Mouse (Mus musculus) embryonic facial prominence, embryonic 10.5 days (tissue): ENCODE results near the gene Rgs10. TPM values are rescaled to one million over a fixed set of nuclear protein-coding genes. Genes with fewer than 3 reads are reported as not detected.

Experiments used
- DNase-seq: peaks from one replicate; pipeline ENCODE4 v3.0.0-alpha.2; 2017; ENCODE audit warnings: low spot score
- H3K27ac ChIP-seq: fragments of 300-500 bp; sonication (generic); replicated peaks from 2 replicates; pipeline ENCODE4 v1.5.1; 2016; ENCODE audit warnings: mild to moderate bottlenecking
- H3K27me3 ChIP-seq: fragments of 300-500 bp; sonication (generic); replicated peaks from 2 replicates; pipeline ENCODE4 v1.6.1; 2016; ENCODE audit warnings: low read depth, mild to moderate bottlenecking; ENCODE audit not compliant: poor library complexity, severe bottlenecking
- H3K36me3 ChIP-seq: fragments of 300-500 bp; sonication (generic); replicated peaks from 2 replicates; pipeline ENCODE4 v1.6.1; 2016; ENCODE audit warnings: mild to moderate bottlenecking, moderate library complexity
- H3K4me1 ChIP-seq: fragments of 300-500 bp; sonication (generic); 2 replicates; pipeline ENCODE4 v1.6.1; 2016
- H3K4me3 ChIP-seq: fragments of 300-500 bp; sonication (generic); 2 replicates; pipeline ENCODE4 v1.5.1; 2016; ENCODE audit warnings: mild to moderate bottlenecking, moderate library complexity
- H3K9me3 ChIP-seq: fragments of 300-500 bp; sonication (generic); 2 replicates; pipeline ENCODE4 v1.6.1; 2016; ENCODE audit warnings: mild to moderate bottlenecking
- WGBS: fragments of 180-500 bp; shearing (Covaris S2); methylation state at CpG from one replicate; pipeline ENCODE4 v1.1.7; 2016; 5-methylcytosine and 5-hydroxymethylcytosine counted together
- polyA plus RNA-seq: library from polyadenylated mRNA; unstranded; fragments of >200 nt; fragmentation: Nextera tagmentation; extraction: Ambion mirVana; gene quantifications from 2 replicates; pipeline ENCODE4 v1.2.1, GENCODE M21; 2016

Rgs10 gene
- polyA plus RNA-seq, 1 experiment from 2014 or later = 8.2 TPM

GRCm38 (mm10) chr7:128362916-128363315, 55.6 kb downstream of the Rgs10 start:
- 64% methylated on average over 4 of the region's 4 CpGs for WGBS
- H3K27ac ChIP-seq = no peak overlapping the region

GRCm38 (mm10) chr7:128359741-128360140, 58.8 kb downstream of the Rgs10 start:
- WGBS = 83% methylated on average over 9 of the region's 9 CpGs

More at GRCm38 (mm10) chr7:128362916-128363315, 55.6 kb downstream of the Rgs10 start:
- DNase-seq = peak; percentile 29
- Histone ChIP-seq H3K27me3 (no peaks in the 10 kb centered on the region), H3K36me3 (no peaks in the 10 kb centered on the region), H3K4me1 (peaks cover 14% of the 10 kb centered on the region), H3K9me3 (no peaks in the 10 kb centered on the region), H3K4me3 (no peak overlapping the region)

DNA sequence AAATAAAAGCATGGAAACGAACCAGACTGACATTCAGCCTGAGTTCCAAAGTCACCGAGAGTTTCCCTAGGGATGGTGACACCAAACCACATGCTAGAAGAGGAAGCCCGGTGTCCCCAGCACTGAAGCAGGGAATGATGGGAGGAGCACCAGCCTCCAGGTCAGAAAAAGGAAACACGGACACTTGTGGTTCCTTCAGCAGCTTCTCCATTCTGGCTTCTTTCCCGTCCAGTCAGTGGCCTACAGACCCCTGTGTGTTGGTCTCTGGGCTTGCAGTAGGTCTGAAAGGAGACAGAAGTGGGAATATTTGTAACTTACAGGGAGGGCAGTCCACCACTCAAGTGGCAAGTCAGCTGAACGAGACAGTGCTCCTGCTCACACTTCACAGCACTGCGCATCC, 59.4 kb downstream of the Rgs10 start:
- Histone ChIP-seq H3K36me3 (no peaks in the 10 kb centered on the region), H3K4me3 (no peak overlapping the region), H3K4me1 (peaks cover 22% of the 10 kb centered on the region), H3K27ac (no peak overlapping the region), H3K9me3 (no peaks in the 10 kb centered on the region), H3K27me3 (0 out of 2 replicates have a peak, but pooled peaks cover 3% of the 10 kb centered on the region)
- DNase-seq = no peak
- WGBS = 75% methylated on average over 7 of the region's 7 CpGs

More at GRCm38 (mm10) chr7:128359741-128360140, 58.8 kb downstream of the Rgs10 start:
- H3K4me1 ChIP-seq = peaks cover 22% of the 10 kb centered on the region
- no peak for DNase-seq
- H3K27ac ChIP-seq = no peak overlapping the region
- no peaks in the 10 kb centered on the region for H3K9me3 ChIP-seq
- no peak overlapping the region for H3K4me3 ChIP-seq
- 0 out of 2 replicates have a peak, but pooled peaks cover 3% of the 10 kb centered on the region for H3K27me3 ChIP-seq
- H3K36me3 ChIP-seq = no peaks in the 10 kb centered on the region

DNA sequence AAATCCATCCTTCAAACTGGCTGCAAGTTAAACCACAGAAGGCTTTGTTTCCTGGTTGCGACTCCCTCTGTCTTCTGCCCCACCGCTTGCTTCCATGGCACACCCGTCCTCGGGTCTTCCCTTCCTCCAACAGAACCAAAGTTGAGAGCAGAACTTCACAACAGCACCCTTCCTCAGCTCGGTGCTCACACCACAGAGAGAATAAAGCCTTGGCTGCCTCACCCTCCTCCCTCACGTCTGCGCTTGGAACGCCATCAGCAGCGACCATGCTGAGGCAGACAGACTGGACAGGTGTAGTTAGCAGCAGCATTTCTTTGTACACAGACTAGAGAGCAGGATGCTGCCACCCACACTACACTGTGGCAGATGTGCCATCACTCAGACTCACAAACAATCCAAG, 59.8 kb downstream of the Rgs10 start:
- peaks cover 20% of the 10 kb centered on the region for H3K4me1 ChIP-seq
- no peak overlapping the region for H3K27ac ChIP-seq
- no peaks in the 10 kb centered on the region for H3K36me3 ChIP-seq
- no peak overlapping the region for H3K4me3 ChIP-seq
- no peaks in the 10 kb centered on the region for H3K9me3 ChIP-seq
- H3K27me3 ChIP-seq = 0 out of 2 replicates have a peak, but pooled peaks cover 3% of the 10 kb centered on the region
- no peak for DNase-seq
- 82% methylated on average over 9 of the region's 9 CpGs for WGBS

- Histone ChIP-seq H3K27me3 (0 out of 2 replicates have a peak, but pooled peaks cover 3% of the 10 kb centered on the region), H3K4me1 (peaks cover 11% of the 10 kb centered on the region), H3K36me3 (no peaks in the 10 kb centered on the region), H3K4me3 (no peak overlapping the region), H3K27ac (no peak overlapping the region), H3K9me3 (no peaks in the 10 kb centered on the region)
- WGBS = 67% methylated on average over 9 of the region's 9 CpGs
- DNase-seq = peak; percentile 31
These were observed 61.4 kb downstream of the Rgs10 start for GRCm38 (mm10) chr7:128356868-128357755.

DNA sequence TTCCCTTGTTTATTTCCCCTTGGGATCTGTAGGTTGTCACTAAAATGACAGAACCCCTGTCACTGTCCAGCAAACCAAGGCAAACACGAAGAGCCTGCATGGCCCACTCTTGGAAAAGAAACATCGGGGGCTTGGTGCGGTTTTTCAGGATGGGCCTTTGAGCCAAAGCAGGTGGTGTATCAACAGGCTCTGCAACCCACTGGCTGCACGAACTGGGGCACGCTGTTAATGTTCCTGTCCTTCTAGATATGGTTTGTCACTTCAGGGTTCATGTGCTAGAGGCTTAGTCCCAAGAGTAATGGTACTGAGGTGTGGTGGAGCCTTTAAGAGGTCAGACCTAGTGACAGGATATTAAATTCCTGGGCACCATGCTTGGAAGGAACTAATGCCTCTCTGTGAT, 63.1 kb downstream of the Rgs10 start:
- Histone ChIP-seq H3K4me3 (no peak overlapping the region), H3K27me3 (0 out of 2 replicates have a peak, but pooled peaks cover 3% of the 10 kb centered on the region), H3K36me3 (no peaks in the 10 kb centered on the region), H3K4me1 (peaks cover 11% of the 10 kb centered on the region), H3K27ac (no peak overlapping the region), H3K9me3 (no peaks in the 10 kb centered on the region)
- 86% methylated on average over 5 of the region's 5 CpGs for WGBS
- no peak for DNase-seq

DNA sequence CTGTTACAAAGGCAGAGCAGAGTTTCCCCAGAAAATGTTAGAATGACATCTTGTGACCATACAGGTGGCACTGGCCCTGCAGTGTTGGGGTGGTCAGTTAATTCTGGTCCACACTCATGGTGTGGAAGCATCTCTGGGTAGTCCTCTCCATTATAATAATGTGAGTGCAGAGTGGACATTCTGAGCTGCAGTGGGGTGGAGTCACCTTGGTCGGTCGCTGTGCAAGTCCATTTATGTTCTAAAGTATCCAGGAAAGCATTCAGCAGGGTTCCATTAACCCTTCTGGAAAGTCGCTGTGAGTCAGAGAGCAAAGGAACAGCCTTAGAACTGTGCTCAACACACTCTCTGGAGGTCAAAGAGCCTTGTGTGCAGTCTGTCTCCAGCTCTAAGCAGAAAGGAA, 65.8 kb downstream of the Rgs10 start:
- H3K27ac ChIP-seq = no peak overlapping the region
- DNase-seq = no peak
- H3K4me3 ChIP-seq = no peak overlapping the region
- H3K36me3 ChIP-seq = no peaks in the 10 kb centered on the region
- H3K27me3 ChIP-seq = 0 out of 2 replicates have a peak, but pooled peaks cover 3% of the 10 kb centered on the region
- H3K9me3 ChIP-seq = no peaks in the 10 kb centered on the region
- 75% methylated on average over 3 of the region's 3 CpGs for WGBS
- peaks cover 12% of the 10 kb centered on the region for H3K4me1 ChIP-seq

GRCm38 (mm10) chr7:128351176-128351575, 67.4 kb downstream of the Rgs10 start:
- H3K36me3 ChIP-seq = no peaks in the 10 kb centered on the region
- WGBS = 69% methylated on average over 5 of the region's 5 CpGs
- no peaks in the 10 kb centered on the region for H3K9me3 ChIP-seq
- no peak overlapping the region for H3K4me3 ChIP-seq
- no peak for DNase-seq
- H3K27me3 ChIP-seq = no peaks in the 10 kb centered on the region
- no peak overlapping the region for H3K27ac ChIP-seq
- peaks cover 10% of the 10 kb centered on the region; the same call in 1 of the 2 replicates for H3K4me1 ChIP-seq

DNA sequence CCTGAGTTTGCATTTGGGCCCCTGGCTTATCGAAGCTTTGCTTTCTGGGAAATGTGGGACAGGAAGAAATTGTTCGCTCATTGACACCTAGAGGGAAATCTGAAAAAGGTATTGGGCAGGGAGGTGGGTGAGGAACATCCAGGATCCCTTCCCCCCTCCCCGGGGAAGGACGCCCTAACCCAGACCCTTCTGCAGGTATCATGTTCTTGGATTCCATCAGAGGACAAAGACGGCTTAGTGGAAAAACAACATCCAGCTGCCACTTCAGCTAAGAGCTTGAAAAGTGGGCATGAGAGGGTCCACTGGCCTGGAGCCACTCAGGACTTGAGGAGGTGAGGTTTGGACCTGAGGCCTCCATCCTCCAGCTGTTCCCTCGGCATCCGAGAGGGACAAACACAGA, 68.2 kb downstream of the Rgs10 start:
- WGBS = 81% methylated on average over 7 of the region's 7 CpGs
- H3K4me1 ChIP-seq = peaks cover 11% of the 10 kb centered on the region; the same call in 1 of the 2 replicates
- H3K9me3 ChIP-seq = no peaks in the 10 kb centered on the region
- H3K27ac ChIP-seq = no peak overlapping the region
- H3K27me3 ChIP-seq = no peaks in the 10 kb centered on the region
- no peaks in the 10 kb centered on the region for H3K36me3 ChIP-seq
- no peak overlapping the region for H3K4me3 ChIP-seq
- peak; percentile 4 for DNase-seq

DNA sequence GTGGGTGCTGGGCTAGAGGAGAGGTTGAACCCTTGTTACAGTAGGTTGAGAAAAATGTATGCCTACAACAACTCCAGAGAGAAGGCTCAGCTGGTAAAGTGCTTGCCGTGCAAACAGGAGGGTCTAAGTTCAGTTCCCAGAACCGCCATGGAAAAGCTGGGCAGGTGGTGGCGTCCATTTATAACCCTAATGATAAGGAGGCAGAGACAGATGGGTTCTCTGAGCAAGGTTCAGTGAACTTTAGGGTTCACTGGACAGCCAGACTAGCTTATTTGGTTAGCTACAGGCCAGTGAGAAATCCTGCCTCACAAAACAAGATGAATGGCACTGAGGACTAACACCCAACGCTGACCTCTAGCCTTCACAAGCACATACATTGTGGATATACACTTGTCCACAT, 68.8 kb downstream of the Rgs10 start:
- peak; percentile 3 for DNase-seq
- no peak overlapping the region for H3K27ac ChIP-seq
- peaks cover 11% of the 10 kb centered on the region; the same call in 1 of the 2 replicates for H3K4me1 ChIP-seq
- H3K9me3 ChIP-seq = no peaks in the 10 kb centered on the region
- H3K4me3 ChIP-seq = no peak overlapping the region
- 91% methylated on average over 4 of the region's 4 CpGs for WGBS
- H3K27me3 ChIP-seq = no peaks in the 10 kb centered on the region
- H3K36me3 ChIP-seq = no peaks in the 10 kb centered on the region

- Histone ChIP-seq H3K36me3 (no peaks in the 10 kb centered on the region), H3K4me3 (no peak overlapping the region), H3K27me3 (no peaks in the 10 kb centered on the region), H3K4me1 (peaks cover 11% of the 10 kb centered on the region; the same call in 1 of the 2 replicates), H3K27ac (no peak overlapping the region), H3K9me3 (no peaks in the 10 kb centered on the region)
- 44% methylated on average over 1 of the region's 1 CpGs for WGBS
- DNase-seq = peak; percentile 10
These were observed 70.0 kb downstream of the Rgs10 start for GRCm38 (mm10) chr7:128348608-128349007.

DNA sequence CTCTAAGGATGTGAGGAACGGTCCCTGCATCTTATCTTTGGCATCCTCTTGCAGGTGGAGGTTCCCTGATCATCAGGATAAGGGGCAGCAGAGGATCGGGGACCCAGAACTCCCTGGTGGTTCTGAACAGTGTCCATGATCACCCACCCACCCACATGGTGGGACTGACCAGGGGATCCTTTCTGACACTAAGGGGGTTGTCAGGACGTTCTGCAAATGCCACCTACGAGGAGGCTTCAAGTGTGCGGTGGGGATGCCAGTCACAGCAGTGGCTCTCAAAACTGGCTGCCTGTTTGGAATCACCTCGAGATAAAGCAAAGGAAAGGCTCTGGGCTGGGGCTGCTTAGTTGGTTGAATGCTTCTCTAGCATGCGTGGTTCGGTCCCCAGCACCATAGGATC, 71.6 kb downstream of the Rgs10 start:
- H3K27ac ChIP-seq = no peak overlapping the region
- no peak overlapping the region for H3K4me3 ChIP-seq
- peak; percentile 5 for DNase-seq
- H3K27me3 ChIP-seq = no peaks in the 10 kb centered on the region
- peaks cover 11% of the 10 kb centered on the region; the same call in 1 of the 2 replicates for H3K4me1 ChIP-seq
- H3K9me3 ChIP-seq = no peaks in the 10 kb centered on the region
- H3K36me3 ChIP-seq = no peaks in the 10 kb centered on the region
- 79% methylated on average over 8 of the region's 8 CpGs for WGBS

DNA sequence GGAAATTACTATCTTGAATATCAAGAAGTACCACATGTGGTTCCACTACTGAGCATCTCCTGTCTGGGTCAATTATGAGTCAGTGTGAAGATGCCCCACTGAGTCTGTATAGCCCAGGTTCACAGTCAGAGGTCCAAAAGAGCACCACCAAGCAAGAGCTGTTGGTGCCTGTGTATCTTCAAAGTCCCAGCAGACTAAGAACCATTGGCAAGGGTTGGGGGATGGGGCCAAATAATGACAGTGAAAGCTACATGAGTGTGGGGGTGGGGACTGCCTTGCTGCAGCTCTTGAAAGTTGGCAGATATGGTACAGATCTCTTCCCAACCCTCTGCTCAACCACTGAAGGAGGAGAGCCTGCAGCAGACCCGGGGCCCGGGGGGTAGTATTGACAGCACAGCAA, 72.0 kb downstream of the Rgs10 start:
- no peaks in the 10 kb centered on the region for H3K27me3 ChIP-seq
- no peaks in the 10 kb centered on the region for H3K36me3 ChIP-seq
- no peak overlapping the region for H3K4me3 ChIP-seq
- no peak for DNase-seq
- no peaks in the 10 kb centered on the region for H3K9me3 ChIP-seq
- no peak overlapping the region for H3K27ac ChIP-seq
- WGBS = 84% methylated on average over 2 of the region's 2 CpGs
- peaks cover 11% of the 10 kb centered on the region; the same call in 1 of the 2 replicates for H3K4me1 ChIP-seq
